In the genomic region with DNA sequence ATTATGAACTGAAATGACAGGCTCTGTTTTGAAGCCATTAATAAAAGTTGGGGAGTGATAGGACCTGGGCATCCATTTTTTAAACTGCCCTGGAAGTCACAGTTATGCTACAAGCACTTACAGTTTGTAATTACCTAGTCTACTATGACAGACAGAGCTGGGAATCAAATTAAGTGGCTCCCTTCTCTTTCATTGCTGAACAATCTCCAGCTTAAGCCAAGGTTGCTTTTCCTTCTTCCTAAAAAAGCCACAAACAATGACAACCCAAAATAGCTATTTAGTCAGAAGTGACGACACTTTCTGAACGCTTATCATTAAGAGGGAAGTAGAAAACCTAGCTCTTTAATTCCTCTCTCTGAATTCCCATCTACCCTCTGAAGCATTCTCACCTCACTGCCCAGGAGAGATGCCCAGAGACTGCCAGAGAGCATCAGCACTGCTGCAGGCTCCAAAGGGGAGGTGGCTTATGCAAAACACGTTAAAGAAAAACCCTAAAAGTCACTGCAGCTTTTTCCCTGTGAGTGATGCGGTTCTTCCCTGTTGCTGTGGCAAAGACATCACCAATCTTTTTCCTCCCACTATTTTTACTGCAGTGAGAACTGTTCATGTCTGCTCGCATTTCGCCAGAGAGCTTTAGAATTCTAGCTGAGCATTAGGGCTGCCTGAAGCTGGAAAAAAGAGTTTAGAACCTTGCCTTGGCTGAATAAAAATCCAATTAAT, we compare ENCODE assay signal across 13 mouse cellular contexts.
A peak's percentile ranks its signal among the peaks of the same experiment; 100 is the strongest.
DNase-seq lines count a peak whose midpoint lies in the region; ATAC-seq and TF ChIP-seq lines count a peak whose summit lies in the region.
"Had no signal": no experiment of that assay in that cellular context is flagged by ENCODE, and none has a peak within 500 bp of the region (broad histone marks: within the 10 kb centered on the region; RNA-seq: fewer than 3 reads in every experiment).

No protein-coding gene starts in this region.

- no peaks in the 10 kb centered on the region for H3K36me3 ChIP-seq in forebrain, postnatal 0 days (ENCODE audit: insufficient read depth)
- H3K36me3 ChIP-seq in forebrain, embryonic 12.5 days (replicated peaks): no peaks in the 10 kb centered on the region
- H3K36me3 ChIP-seq in kidney, embryonic 14.5 days (ENCODE audit: control insufficient read depth, insufficient read depth, low read length): no peaks in the 10 kb centered on the region
- H3K36me3 ChIP-seq: limb, embryonic 13.5 days; neural tube, embryonic 12.5 days had no signal

- no peak for TF ChIP-seq POLR2A in olfactory bulb, adult 2 months (IDR thresholded peaks at IDR 0.05; ENCODE audit: insufficient read depth, low read depth, low read length)

- 12% methylated on average over 6 of the region's 6 CpGs for WGBS in forebrain, postnatal 0 days
- 23% methylated on average over 6 of the region's 6 CpGs for WGBS in forebrain, embryonic 12.5 days
- 9% methylated on average over 6 of the region's 6 CpGs for WGBS in olfactory bulb, adult 2 months
- WGBS in kidney, embryonic 14.5 days: 26% methylated on average over 6 of the region's 6 CpGs

- peak overlapping the region; percentile 77 for H3K9ac ChIP-seq in forebrain, postnatal 0 days
- no peak overlapping the region for H3K9ac ChIP-seq in forebrain, embryonic 12.5 days
- H3K9ac ChIP-seq in kidney, embryonic 14.5 days (ENCODE audit: low read depth, low read length): no peak overlapping the region
- H3K9ac ChIP-seq: limb, embryonic 13.5 days; neural tube, embryonic 12.5 days had no signal

- H3K4me3 ChIP-seq in forebrain, postnatal 0 days (ENCODE audit: low read depth, low read length): peak overlapping the region; percentile 59
- no peak overlapping the region for H3K4me3 ChIP-seq in forebrain, embryonic 12.5 days (replicated peaks)
- H3K4me3 ChIP-seq in olfactory bulb, adult 2 months (ENCODE audit: insufficient read depth, low read depth, low read length): peak overlapping the region; percentile 21; the same call in 1 of the 2 replicates
- H3K4me3 ChIP-seq in kidney, embryonic 14.5 days (ENCODE audit: low read length): no peak overlapping the region
- H3K4me3 ChIP-seq: limb, embryonic 13.5 days; neural tube, embryonic 12.5 days had no signal

- peak; percentile 72 for DNase-seq in forebrain, postnatal 0 days
- peak; percentile 57 for DNase-seq in Muller cell, postnatal 12 days (ENCODE audit: inconsistent ontology term)
- peak; percentile 33 for DNase-seq in layer of hippocampus, adult 9-10 months (ENCODE audit: low spot score)
- DNase-seq in lung, postnatal 4 days: no peak
- DNase-seq: adrenal gland, postnatal 25 days; kidney, adult 11 months; lung, postnatal 14 days had no signal

- no peaks in the 10 kb centered on the region for H3K27me3 ChIP-seq in forebrain, postnatal 0 days (ENCODE audit: insufficient read depth, low read length)
- H3K27me3 ChIP-seq in forebrain, embryonic 12.5 days: 0 out of 2 replicates have a peak, but pooled peaks cover 10% of the 10 kb centered on the region
- peaks cover 5% of the 10 kb centered on the region for H3K27me3 ChIP-seq in kidney, embryonic 14.5 days (ENCODE audit: control insufficient read depth, insufficient read depth, low read length)

- H3K4me1 ChIP-seq in forebrain, postnatal 0 days (ENCODE audit: insufficient read depth): peaks cover 22% of the 10 kb centered on the region; the same call in 1 of the 2 replicates
- peaks cover 19% of the 10 kb centered on the region for H3K4me1 ChIP-seq in forebrain, embryonic 12.5 days
- no peaks in the 10 kb centered on the region for H3K4me1 ChIP-seq in olfactory bulb, adult 2 months (ENCODE audit: control insufficient read depth, insufficient read depth, low read length)
- no peaks in the 10 kb centered on the region for H3K4me1 ChIP-seq in kidney, embryonic 14.5 days (ENCODE audit: control insufficient read depth, insufficient read depth, low read length)

- TF ChIP-seq CTCF in forebrain, postnatal 0 days (IDR thresholded peaks at IDR 0.05; ENCODE audit: low read depth): no peak
- TF ChIP-seq CTCF in olfactory bulb, adult 2 months (IDR thresholded peaks at IDR 0.05; ENCODE audit: insufficient read depth, low read depth, low read length): no peak

- no peaks in the 10 kb centered on the region for H3K9me3 ChIP-seq in forebrain, postnatal 0 days (ENCODE audit: low read length)
- H3K9me3 ChIP-seq in forebrain, embryonic 12.5 days: no peaks in the 10 kb centered on the region
- no peaks in the 10 kb centered on the region for H3K9me3 ChIP-seq in kidney, embryonic 14.5 days (ENCODE audit: control insufficient read depth, low read length)
- H3K9me3 ChIP-seq: limb, embryonic 13.5 days; neural tube, embryonic 12.5 days had no signal

- ATAC-seq in forebrain, postnatal 0 days: peak; percentile 49
- no peak for ATAC-seq in forebrain, embryonic 12.5 days (ENCODE audit: low FRiP score)
- ATAC-seq in megakaryocyte-erythroid progenitor cell, adult 5-6 weeks (replicated peaks; ENCODE audit: low FRiP score, low TSS enrichment, poor library complexity, severe bottlenecking): no peak
- no peak for ATAC-seq in kidney, embryonic 14.5 days (ENCODE audit: low FRiP score, low TSS enrichment)

- peak overlapping the region; percentile 65 for H3K4me2 ChIP-seq in forebrain, postnatal 0 days (ENCODE audit: low read depth)
- no peak overlapping the region for H3K4me2 ChIP-seq in forebrain, embryonic 12.5 days
- no peak overlapping the region for H3K4me2 ChIP-seq in kidney, embryonic 14.5 days (replicated peaks; ENCODE audit: low read depth, low read length)
- H3K4me2 ChIP-seq: neural tube, embryonic 12.5 days had no signal

- H3K27ac ChIP-seq in forebrain, postnatal 0 days (ENCODE audit: low read depth, low read length): peak overlapping the region; percentile 86
- no peak overlapping the region for H3K27ac ChIP-seq in forebrain, embryonic 12.5 days
- peak overlapping the region; percentile 97 for H3K27ac ChIP-seq in olfactory bulb, adult 2 months (ENCODE audit: insufficient read depth, low read depth, low read length)
- no peak overlapping the region for H3K27ac ChIP-seq in kidney, embryonic 14.5 days (ENCODE audit: low read depth, low read length)
- H3K27ac ChIP-seq: limb, embryonic 13.5 days; neural tube, embryonic 12.5 days had no signal

Comparison
In these comparisons a context has a peak if more than half of its experiments do, and no peak if none do; other contexts are left out.
1. H3K27ac ChIP-seq: peak in forebrain, postnatal 0 days (single experiment) and olfactory bulb, adult 2 months (single experiment); none in forebrain, embryonic 12.5 days (single experiment) and kidney, embryonic 14.5 days (single experiment).
2. H3K4me3 ChIP-seq: peak in forebrain, postnatal 0 days (single experiment) and olfactory bulb, adult 2 months (single experiment); none in forebrain, embryonic 12.5 days (single experiment) and kidney, embryonic 14.5 days (single experiment).
3. DNase-seq: peak in forebrain, postnatal 0 days (single experiment), Muller cell, postnatal 12 days (single experiment) and layer of hippocampus, adult 9-10 months (single experiment); none in lung, postnatal 4 days (0 of 2).